Mouse (Mus musculus) myocyte (in vitro differentiated cells): ENCODE results near the gene Il13ra1.

Experiments used
- CEBPB ChIP-seq: IDR thresholded peaks from 2 replicates; pipeline ENCODE4 v1.6.1; 2011; ENCODE audit warnings: mild to moderate bottlenecking, moderate library complexity; ENCODE audit not compliant: poor library complexity, insufficient read depth, severe bottlenecking
- MAX ChIP-seq: IDR thresholded peaks from one replicate; pipeline ENCODE4 v1.6.1; 2011; ENCODE audit warnings: low read depth, mild to moderate bottlenecking, control low read depth
- MYOD1 ChIP-seq, 3 experiments: IDR thresholded peaks; one replicate each; pipeline ENCODE4 v1.6.1; 2011; ENCODE audit warnings: control low read depth in 2 of 3, low read depth in 2 of 3, mild to moderate bottlenecking in 2 of 3, moderate library complexity in 1 of 3; ENCODE audit not compliant: insufficient read length in 2 of 3, control insufficient read depth in 1 of 3
- MYOG ChIP-seq, 3 experiments: IDR thresholded peaks; one replicate each; pipeline ENCODE4 v1.6.1; 2011; ENCODE audit warnings: control low read depth in 2 of 3, low read depth in 2 of 3, mild to moderate bottlenecking in 2 of 3; ENCODE audit not compliant: insufficient read length in 2 of 3, control insufficient read depth in 1 of 3, insufficient read depth in 1 of 3
- POLR2A ChIP-seq: IDR thresholded peaks from one replicate; pipeline ENCODE4 v1.6.1; 2011; ENCODE audit warnings: low read depth, mild to moderate bottlenecking, control low read depth, moderate library complexity; ENCODE audit not compliant: insufficient read length
- POLR2AphosphoS2 ChIP-seq: IDR thresholded peaks from one replicate; pipeline ENCODE4 v1.6.1; 2011; ENCODE audit warnings: low read depth, control low read depth; ENCODE audit not compliant: insufficient read length
- TCF12 ChIP-seq: IDR thresholded peaks from one replicate; pipeline ENCODE4 v1.6.1; 2011; ENCODE audit warnings: mild to moderate bottlenecking, control low read depth; ENCODE audit not compliant: poor library complexity, insufficient read depth, severe bottlenecking
- TCF3 ChIP-seq: IDR thresholded peaks from one replicate; pipeline ENCODE4 v1.6.1; 2011; ENCODE audit warnings: low read depth, control low read depth; ENCODE audit not compliant: insufficient read length
- USF1 ChIP-seq: IDR thresholded peaks from one replicate; pipeline ENCODE4 v1.6.1; 2011; ENCODE audit warnings: low read depth, mild to moderate bottlenecking, control low read depth, moderate library complexity

GRCm38 (mm10) chrX:36136346-36136745, 24.4 kb downstream of the Il13ra1 start:
- no peak for TF ChIP-seq POLR2A
- TF ChIP-seq USF1: no peak
- TF ChIP-seq TCF12: no peak
- TF ChIP-seq MAX: no peak
- TF ChIP-seq TCF3: no peak
- no peak for TF ChIP-seq POLR2AphosphoS2
- no peak for TF ChIP-seq CEBPB
- TF ChIP-seq MYOG (IDR thresholded peaks at IDR 0.05; ENCODE audit: control insufficient read depth in 1 of 3, insufficient read depth in 1 of 3, insufficient read length in 2 of 3, low read depth in 2 of 3): no peak
- TF ChIP-seq MYOD1 (IDR thresholded peaks at IDR 0.05; ENCODE audit: control insufficient read depth in 1 of 3, insufficient read length in 2 of 3, low read depth in 2 of 3): no peak
